Mouse (Mus musculus): ENCODE results near the gene Zfp248. TPM values are rescaled to one million over a fixed set of nuclear protein-coding genes. Genes with fewer than 3 reads are reported as not detected.

The Zfp248 gene
- 4.1 and 5.1 TPM in 2 replicates for polyA plus RNA-seq (2015; fragmentation: Nextera tagmentation; extraction: Ambion mirVana)

DNA sequence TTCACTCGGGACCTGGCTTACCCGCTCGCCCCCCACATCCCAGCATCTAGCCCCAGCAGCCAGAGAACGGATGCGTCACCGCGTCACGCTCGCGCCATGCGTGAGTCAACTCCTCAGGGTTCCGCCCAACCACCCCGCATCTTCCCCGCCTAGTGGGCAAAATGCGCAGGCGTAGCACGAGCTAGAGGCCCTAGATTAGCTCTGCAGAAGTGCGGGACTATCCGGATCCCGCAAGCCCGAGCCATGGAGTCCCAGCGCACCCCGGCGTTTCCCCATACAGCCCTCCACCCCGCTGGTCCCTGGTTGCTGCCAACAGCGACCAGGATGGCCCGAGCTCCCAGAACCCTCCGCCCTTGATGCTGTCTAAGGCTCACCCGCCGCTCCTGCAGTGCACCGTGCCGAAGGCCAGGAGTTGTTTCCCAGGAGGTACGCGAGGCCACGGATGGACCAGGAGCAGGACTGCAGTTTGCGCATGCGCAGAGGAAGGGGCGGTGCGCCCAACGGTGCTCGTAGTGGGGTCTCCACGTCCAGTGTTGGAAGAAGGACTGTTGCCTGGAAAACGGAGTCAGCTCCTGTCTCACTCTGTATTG, at the start of gene Zfp248:
Gene Zfp248, minus strand, starts transcription at position 487 of the 590 bp plus-strand sequence.
- peak; percentile 67 for TF ChIP-seq CTCF (IDR thresholded peaks at IDR 0.05; ENCODE audit: low read depth)
- Histone ChIP-seq H3K4me2 (ENCODE audit: low read length) (peak within 1 kb of the TSS; percentile 85), H3K4me3 (replicated peaks; ENCODE audit: low read depth, low read length) (peak within 1 kb of the TSS; percentile 81), H3K27ac (peak within 1 kb of the TSS; percentile 90), H3K36me3 (ENCODE audit: insufficient read depth, low read length) (no peaks in the 10 kb centered on the region), H3K27me3 (ENCODE audit: insufficient read depth, low read length) (no peaks in the 10 kb centered on the region), H3K9me3 (replicated peaks; ENCODE audit: low read length) (no peaks in the 10 kb centered on the region), H3K4me1 (replicated peaks; ENCODE audit: insufficient read depth, low read length) (no peaks in the 10 kb centered on the region; the same call in 1 of the 2 replicates), H3K9ac (ENCODE audit: low read depth, low read length) (peak within 1 kb of the TSS; percentile 76)
- DNase-seq (ENCODE audit: low spot score) (peak; percentile 92), ATAC-seq (replicated peaks; ENCODE audit: low FRiP score, low read depth) (peak; percentile 95)
- WGBS: 1% methylated on average over 43 of the region's 43 CpGs

DNA sequence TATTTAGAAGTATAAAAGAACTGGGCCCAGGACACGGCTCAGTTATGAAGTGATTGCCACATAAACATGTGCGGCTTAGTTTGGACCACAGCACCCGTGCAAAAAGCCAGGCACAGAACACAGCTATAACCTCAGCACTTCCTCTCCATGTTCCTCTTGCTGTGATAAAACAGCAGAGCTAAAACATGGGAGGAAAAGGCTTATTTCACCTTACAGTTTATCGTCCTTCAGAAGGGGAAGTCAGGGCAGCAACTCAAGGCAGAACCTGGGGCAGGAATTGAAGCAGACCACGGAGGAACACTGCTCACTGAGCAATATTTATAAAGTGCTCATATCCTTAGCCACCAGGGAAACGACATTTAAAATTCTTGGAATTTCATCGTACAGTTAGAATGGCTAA, 43.7 kb upstream of the Zfp248 start:
- 92% methylated on average over 7 of the region's 7 CpGs for whole genome bisulfite sequencing

DNA sequence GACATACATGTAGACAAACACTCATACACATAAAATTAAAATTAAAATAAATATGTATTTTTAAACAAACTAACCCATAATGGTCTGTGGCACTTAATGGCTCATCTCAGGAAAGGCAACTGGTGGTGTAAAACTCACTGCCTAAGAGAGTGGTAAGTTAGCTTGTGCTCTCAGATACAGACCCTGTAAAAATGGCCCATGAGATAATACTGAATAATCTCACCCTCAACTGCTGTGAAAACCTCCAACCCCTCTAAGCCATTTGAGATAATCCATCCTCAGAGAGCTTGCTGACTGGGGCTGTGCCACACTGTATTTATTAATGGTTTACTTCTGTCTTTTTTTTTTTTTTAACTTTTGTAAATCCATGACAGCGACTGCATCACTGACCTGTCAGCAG, 26.8 kb upstream of the Zfp248 start:
- DNase-seq (ENCODE audit: low spot score) (no peak), ATAC-seq (replicated peaks; ENCODE audit: low FRiP score, low read depth) (no peak)
- H3K27ac ChIP-seq: no peak overlapping the region
- WGBS: 68% methylated on average over 1 of the region's 1 CpGs
- no peak for TF ChIP-seq CTCF (IDR thresholded peaks at IDR 0.05; ENCODE audit: low read depth)
- no peak overlapping the region for H3K4me3 ChIP-seq (replicated peaks; ENCODE audit: low read depth, low read length)
- no peaks in the 10 kb centered on the region for H3K4me1 ChIP-seq (replicated peaks; ENCODE audit: insufficient read depth, low read length)
- H3K9me3 ChIP-seq (replicated peaks; ENCODE audit: low read length): no peaks in the 10 kb centered on the region
- H3K27me3 ChIP-seq (ENCODE audit: insufficient read depth, low read length): no peaks in the 10 kb centered on the region
- H3K36me3 ChIP-seq (ENCODE audit: insufficient read depth, low read length): no peaks in the 10 kb centered on the region
- H3K9ac ChIP-seq (ENCODE audit: low read depth, low read length): no peak overlapping the region
- H3K4me2 ChIP-seq (ENCODE audit: low read length): no peak overlapping the region

More for the DNA sequence above, 43.7 kb upstream of the Zfp248 start:
- ATAC-seq (replicated peaks; ENCODE audit: low FRiP score, low read depth) (no peak), DNase-seq (ENCODE audit: low spot score) (no peak)
- 0 out of 2 replicates have a peak, but pooled peaks cover 3% of the 10 kb centered on the region for H3K36me3 ChIP-seq (ENCODE audit: insufficient read depth, low read length)
- no peaks in the 10 kb centered on the region for H3K27me3 ChIP-seq (ENCODE audit: insufficient read depth, low read length)
- no peak overlapping the region for H3K27ac ChIP-seq
- TF ChIP-seq CTCF (IDR thresholded peaks at IDR 0.05; ENCODE audit: low read depth): no peak
- no peaks in the 10 kb centered on the region for H3K4me1 ChIP-seq (replicated peaks; ENCODE audit: insufficient read depth, low read length)
- no peak overlapping the region for H3K4me2 ChIP-seq (ENCODE audit: low read length)
- H3K4me3 ChIP-seq (replicated peaks; ENCODE audit: low read depth, low read length): no peak overlapping the region
- H3K9ac ChIP-seq (ENCODE audit: low read depth, low read length): no peak overlapping the region
- no peaks in the 10 kb centered on the region for H3K9me3 ChIP-seq (replicated peaks; ENCODE audit: low read length)

DNA sequence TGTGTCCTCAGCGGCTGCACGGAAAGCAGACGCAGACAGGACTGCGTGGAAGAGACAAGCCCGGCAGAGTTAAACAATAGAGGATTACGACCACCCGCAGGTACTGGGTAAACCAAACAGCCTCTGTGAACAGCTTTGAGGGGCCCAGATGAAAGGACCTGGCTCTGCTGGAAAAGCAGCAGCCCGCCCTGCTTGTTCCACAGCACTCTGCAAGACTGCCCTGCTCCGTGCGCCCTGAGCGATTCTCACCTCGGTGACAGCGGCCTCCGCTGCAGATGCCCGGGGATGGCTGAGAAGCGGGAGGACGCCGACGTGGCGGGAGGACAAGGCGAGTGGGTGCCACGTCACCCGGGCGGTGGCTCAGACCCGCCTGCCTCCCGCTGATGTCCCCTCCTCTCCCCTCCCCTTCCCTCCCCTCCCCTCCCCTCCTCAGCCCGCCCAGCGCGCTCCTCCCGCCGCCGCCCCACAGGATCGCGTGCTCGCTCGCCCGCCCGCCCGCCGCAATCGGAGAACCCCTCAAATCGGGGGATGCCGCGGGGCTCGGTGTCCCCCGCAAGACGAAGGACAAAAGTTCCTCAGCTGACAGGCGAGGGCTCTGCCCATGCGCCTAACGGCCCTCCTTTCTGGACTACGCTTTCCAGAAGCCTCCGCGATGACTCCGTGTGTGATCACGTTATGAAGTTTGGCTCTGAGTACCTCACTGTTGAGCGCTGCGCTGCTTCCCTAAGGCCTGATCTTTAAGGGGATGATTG, 23.8 kb upstream of the Zfp248 start, which contains the start of gene Zfp9:
Gene Zfp9, minus strand, starts transcription at position 364 of the 752 bp plus-strand sequence.
- peak within 1 kb of the TSS; percentile 47; the same call in 1 of the 2 replicates for H3K27ac ChIP-seq
- H3K36me3 ChIP-seq (ENCODE audit: insufficient read depth, low read length): no peaks in the 10 kb centered on the region
- H3K27me3 ChIP-seq (ENCODE audit: insufficient read depth, low read length): no peaks in the 10 kb centered on the region
- H3K4me2 ChIP-seq (ENCODE audit: low read length): peak within 1 kb of the TSS; percentile 69
- H3K9me3 ChIP-seq (replicated peaks; ENCODE audit: low read length): no peaks in the 10 kb centered on the region
- no peaks in the 10 kb centered on the region for H3K4me1 ChIP-seq (replicated peaks; ENCODE audit: insufficient read depth, low read length)
- H3K9ac ChIP-seq (ENCODE audit: low read depth, low read length): peak within 1 kb of the TSS; percentile 63
- peak within 1 kb of the TSS; percentile 51 for H3K4me3 ChIP-seq (replicated peaks; ENCODE audit: low read depth, low read length)
- DNase-seq (ENCODE audit: low spot score) (peak; percentile 90), ATAC-seq (replicated peaks; ENCODE audit: low FRiP score, low read depth) (peak; percentile 84)
- no peak for TF ChIP-seq CTCF (IDR thresholded peaks at IDR 0.05; ENCODE audit: low read depth)
- WGBS: under 1% methylated on average over 46 of the region's 57 CpGs

DNA sequence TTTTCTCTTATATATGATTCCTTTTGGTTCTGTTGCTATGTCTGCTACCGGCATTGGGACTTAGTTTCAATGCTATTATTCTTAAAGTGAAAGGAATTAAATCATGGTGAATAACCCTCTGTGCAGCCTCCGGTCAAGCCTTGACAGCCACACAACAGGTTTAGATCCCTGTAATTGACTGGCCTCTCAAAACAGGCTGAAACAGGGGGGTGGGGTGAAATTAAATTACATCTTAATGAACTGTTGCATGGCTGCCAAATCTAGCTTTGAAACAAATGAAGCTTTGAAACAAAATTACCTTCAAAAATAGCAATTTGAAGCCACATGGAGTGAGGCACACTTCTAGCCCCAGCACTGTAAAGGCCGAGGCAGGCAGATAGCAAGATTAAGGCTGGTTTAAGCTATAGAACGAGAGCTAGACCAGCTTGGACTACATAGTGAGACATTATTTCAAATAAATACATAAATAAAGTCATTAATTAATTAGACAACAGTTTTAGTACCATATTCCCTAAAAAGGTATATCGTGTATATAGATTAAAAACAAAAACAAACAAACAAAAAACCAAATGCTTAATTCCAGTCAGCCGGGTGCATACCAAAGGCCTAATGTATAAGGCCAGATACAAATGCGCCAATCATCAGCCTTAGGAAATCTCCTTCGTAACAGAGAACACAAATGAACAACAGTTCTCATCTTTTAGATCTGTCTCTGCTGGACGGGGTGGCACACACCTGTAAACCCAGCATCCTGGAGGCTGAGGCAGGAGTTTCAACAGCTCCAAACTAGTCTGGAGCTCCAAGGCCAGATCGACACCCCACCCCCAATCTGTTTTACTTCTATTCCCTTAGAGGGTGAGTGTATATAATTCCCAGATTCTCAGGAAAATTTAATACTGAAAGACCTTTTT, 22.8 kb upstream of the Zfp248 start:
- no peak for ATAC-seq (replicated peaks; ENCODE audit: low FRiP score, low read depth)
- peak; percentile 26 for DNase-seq (ENCODE audit: low spot score)
- Histone ChIP-seq H3K9ac (ENCODE audit: low read depth, low read length) (peak overlapping the region; percentile 63), H3K4me2 (ENCODE audit: low read length) (peak overlapping the region; percentile 69), H3K4me3 (replicated peaks; ENCODE audit: low read depth, low read length) (peak overlapping the region; percentile 51), H3K9me3 (replicated peaks; ENCODE audit: low read length) (no peaks in the 10 kb centered on the region), H3K36me3 (ENCODE audit: insufficient read depth, low read length) (no peaks in the 10 kb centered on the region), H3K27ac (peak overlapping the region; percentile 47; the same call in 1 of the 2 replicates), H3K27me3 (ENCODE audit: insufficient read depth, low read length) (no peaks in the 10 kb centered on the region), H3K4me1 (replicated peaks; ENCODE audit: insufficient read depth, low read length) (no peaks in the 10 kb centered on the region)
- TF ChIP-seq CTCF (IDR thresholded peaks at IDR 0.05; ENCODE audit: low read depth): no peak
- 26% methylated on average over 10 of the region's 10 CpGs for WGBS
